Mouse (Mus musculus): ENCODE results near the gene Cldn18. TPM values are rescaled to one million over a fixed set of nuclear protein-coding genes. Genes with fewer than 3 reads are reported as not detected.

Cldn18 gene
- not detected in 2 replicates for polyA plus RNA-seq (2014; fragmentation: Nextera tagmentation; extraction: Ambion mirVana)

DNA sequence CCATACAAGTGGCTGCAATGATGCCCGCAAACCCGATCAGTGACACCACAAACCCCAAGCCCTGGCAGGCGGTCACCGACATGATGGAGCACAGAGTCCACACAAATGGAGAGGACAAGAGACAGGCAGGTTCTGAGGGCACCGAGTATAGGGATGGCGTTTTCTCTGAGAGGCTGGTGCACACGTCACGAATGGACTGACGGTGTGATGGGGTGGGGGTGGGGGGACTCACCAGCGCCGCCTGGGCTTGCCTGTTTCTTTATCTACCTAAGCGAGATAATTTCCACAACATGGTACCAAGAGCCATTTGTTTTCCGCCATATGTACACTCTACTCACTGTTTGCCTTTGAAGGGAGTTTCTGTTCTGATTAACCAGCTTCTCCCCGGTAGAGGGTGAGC is at the start of gene Cldn18:
Gene Cldn18 (minus strand): TSS at position 134 of the 400 bp plus-strand sequence.
- no peak for DNase-seq

DNA sequence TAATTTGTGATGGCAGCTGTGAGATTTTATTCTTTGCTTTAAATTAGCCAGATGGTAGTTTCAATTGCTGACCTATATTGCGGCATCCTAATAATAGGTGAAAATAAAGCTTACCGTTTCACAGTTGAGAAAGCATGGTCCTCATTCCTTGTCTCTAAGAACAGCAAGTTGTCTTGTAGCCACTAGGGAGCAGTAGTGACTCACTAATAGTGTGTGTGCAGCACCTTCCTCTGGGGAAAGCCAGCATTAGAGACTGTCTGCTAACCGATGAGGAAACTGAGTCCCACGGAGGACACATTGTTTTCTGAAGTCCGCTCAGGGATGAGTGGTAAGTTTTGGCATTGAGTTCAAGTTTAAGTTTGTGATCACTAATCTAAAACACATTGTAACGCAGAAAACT is 46.5 kb upstream of the Cldn18 start:
- no peak overlapping the region for H3K4me2 ChIP-seq (ENCODE audit: low read length)
- H3K27ac ChIP-seq (replicated peaks; ENCODE audit: low read depth, low read length): no peak overlapping the region
- DNase-seq: peak; percentile 77
- no peaks in the 10 kb centered on the region for H3K36me3 ChIP-seq (ENCODE audit: control insufficient read depth, insufficient read depth, low read length)
- no peaks in the 10 kb centered on the region for H3K27me3 ChIP-seq (ENCODE audit: control insufficient read depth, insufficient read depth, low read length)
- no peak for ATAC-seq (ENCODE audit: low FRiP score, low TSS enrichment)
- H3K9me3 ChIP-seq (ENCODE audit: control insufficient read depth, low read length): no peaks in the 10 kb centered on the region
- no peaks in the 10 kb centered on the region for H3K4me1 ChIP-seq (ENCODE audit: control insufficient read depth, insufficient read depth, low read length)
- H3K9ac ChIP-seq (replicated peaks; ENCODE audit: low read length): no peak overlapping the region
- 52% methylated on average over 6 of the region's 6 CpGs for WGBS
- no peak overlapping the region for H3K4me3 ChIP-seq (replicated peaks; ENCODE audit: low read depth, low read length)

More for the DNA sequence above, at the start of gene Cldn18:
- ATAC-seq (ENCODE audit: low FRiP score, low TSS enrichment): no peak
- H3K27me3 ChIP-seq (ENCODE audit: control insufficient read depth, insufficient read depth, low read length): no peaks in the 10 kb centered on the region
- no peak within 1 kb of the TSS for H3K9ac ChIP-seq (replicated peaks; ENCODE audit: low read length)
- no peaks in the 10 kb centered on the region for H3K36me3 ChIP-seq (ENCODE audit: control insufficient read depth, insufficient read depth, low read length)
- WGBS: 93% methylated on average over 14 of the region's 14 CpGs
- H3K4me1 ChIP-seq (ENCODE audit: control insufficient read depth, insufficient read depth, low read length): no peaks in the 10 kb centered on the region
- no peak within 1 kb of the TSS for H3K27ac ChIP-seq (replicated peaks; ENCODE audit: low read depth, low read length)
- no peaks in the 10 kb centered on the region for H3K9me3 ChIP-seq (ENCODE audit: control insufficient read depth, low read length)
- no peak within 1 kb of the TSS for H3K4me2 ChIP-seq (ENCODE audit: low read length)
- no peak within 1 kb of the TSS for H3K4me3 ChIP-seq (replicated peaks; ENCODE audit: low read depth, low read length)

DNA sequence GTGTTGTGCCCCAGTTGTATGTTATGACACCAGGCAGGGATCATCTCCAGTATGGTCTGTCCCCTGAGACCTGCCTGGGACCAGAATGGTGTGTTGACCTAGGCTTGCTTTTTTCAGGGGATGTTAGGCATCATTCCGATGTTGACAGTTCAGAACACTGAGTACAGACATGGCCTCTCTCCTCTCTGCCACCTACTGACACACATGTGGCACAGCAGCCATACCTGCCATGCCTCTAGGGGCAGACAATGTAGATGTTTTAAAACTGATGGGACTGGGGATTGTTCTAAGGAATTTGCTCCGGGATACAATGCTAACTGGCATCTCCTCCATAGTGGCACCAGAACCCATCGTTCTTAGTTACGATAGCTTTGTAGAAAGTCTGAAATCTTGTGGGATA is 33.2 kb upstream of the Cldn18 start:
- Histone ChIP-seq H3K27me3 (ENCODE audit: control insufficient read depth, insufficient read depth, low read length) (no peaks in the 10 kb centered on the region), H3K4me3 (replicated peaks; ENCODE audit: low read depth, low read length) (no peak overlapping the region), H3K9me3 (ENCODE audit: control insufficient read depth, low read length) (no peaks in the 10 kb centered on the region), H3K27ac (replicated peaks; ENCODE audit: low read depth, low read length) (no peak overlapping the region), H3K36me3 (ENCODE audit: control insufficient read depth, insufficient read depth, low read length) (no peaks in the 10 kb centered on the region), H3K9ac (replicated peaks; ENCODE audit: low read length) (no peak overlapping the region), H3K4me1 (ENCODE audit: control insufficient read depth, insufficient read depth, low read length) (no peaks in the 10 kb centered on the region), H3K4me2 (ENCODE audit: low read length) (no peak overlapping the region)
- WGBS: 91% methylated on average over 4 of the region's 4 CpGs
- ATAC-seq (ENCODE audit: low FRiP score, low TSS enrichment) (no peak), DNase-seq (no peak)

DNA sequence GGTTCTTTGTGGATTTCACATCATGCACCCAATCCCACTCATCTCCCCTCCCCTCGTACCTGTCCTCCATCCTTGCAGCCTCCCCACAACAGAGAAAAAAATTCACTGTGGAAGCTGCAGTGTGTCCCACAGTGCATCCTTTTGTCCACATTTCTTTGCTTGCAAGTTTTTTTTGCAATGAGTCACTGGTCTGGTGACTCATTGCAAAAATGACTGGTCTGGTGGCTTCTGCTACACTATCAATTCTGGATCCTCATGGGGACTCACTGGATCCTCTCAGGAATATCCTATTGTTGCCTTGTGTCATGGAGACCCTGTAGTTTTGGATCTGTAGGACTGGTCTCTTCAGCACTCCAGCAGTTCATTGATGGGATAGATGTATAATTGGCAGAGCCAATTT is 31.2 kb upstream of the Cldn18 start:
- 91% methylated on average over 1 of the region's 1 CpGs for WGBS
- no peak overlapping the region for H3K27ac ChIP-seq (replicated peaks; ENCODE audit: low read depth, low read length)
- no peak overlapping the region for H3K4me2 ChIP-seq (ENCODE audit: low read length)
- no peaks in the 10 kb centered on the region for H3K4me1 ChIP-seq (ENCODE audit: control insufficient read depth, insufficient read depth, low read length)
- ATAC-seq (ENCODE audit: low FRiP score, low TSS enrichment) (no peak), DNase-seq (no peak)
- H3K27me3 ChIP-seq (ENCODE audit: control insufficient read depth, insufficient read depth, low read length): no peaks in the 10 kb centered on the region
- H3K36me3 ChIP-seq (ENCODE audit: control insufficient read depth, insufficient read depth, low read length): no peaks in the 10 kb centered on the region
- H3K9ac ChIP-seq (replicated peaks; ENCODE audit: low read length): no peak overlapping the region
- no peak overlapping the region for H3K4me3 ChIP-seq (replicated peaks; ENCODE audit: low read depth, low read length)
- no peaks in the 10 kb centered on the region for H3K9me3 ChIP-seq (ENCODE audit: control insufficient read depth, low read length)

DNA sequence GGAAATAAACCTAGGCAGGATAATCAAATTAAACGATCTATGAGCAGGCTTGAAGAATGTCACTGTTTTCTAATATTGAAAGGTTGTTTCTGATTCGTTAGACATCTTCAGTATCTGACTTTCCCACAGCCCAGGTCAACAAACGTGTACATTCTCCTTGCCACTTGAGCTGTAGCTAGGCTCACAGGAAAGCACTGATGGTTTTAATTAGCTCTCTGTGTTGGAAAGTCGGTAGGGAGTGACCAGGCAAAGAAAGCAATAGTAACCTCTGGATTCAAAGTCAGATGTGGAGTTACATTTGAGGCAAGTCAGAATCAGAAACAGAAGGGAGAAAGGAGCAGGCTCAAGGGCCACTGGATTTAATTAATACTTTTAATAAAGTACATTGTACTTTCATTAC is 30.7 kb upstream of the Cldn18 start:
- WGBS: 78% methylated on average over 4 of the region's 4 CpGs
- DNase-seq (no peak), ATAC-seq (ENCODE audit: low FRiP score, low TSS enrichment) (no peak)
- no peak overlapping the region for H3K9ac ChIP-seq (replicated peaks; ENCODE audit: low read length)
- H3K27ac ChIP-seq (replicated peaks; ENCODE audit: low read depth, low read length): no peak overlapping the region
- no peak overlapping the region for H3K4me3 ChIP-seq (replicated peaks; ENCODE audit: low read depth, low read length)
- no peaks in the 10 kb centered on the region for H3K4me1 ChIP-seq (ENCODE audit: control insufficient read depth, insufficient read depth, low read length)
- no peaks in the 10 kb centered on the region for H3K36me3 ChIP-seq (ENCODE audit: control insufficient read depth, insufficient read depth, low read length)
- H3K4me2 ChIP-seq (ENCODE audit: low read length): no peak overlapping the region
- H3K27me3 ChIP-seq (ENCODE audit: control insufficient read depth, insufficient read depth, low read length): no peaks in the 10 kb centered on the region
- H3K9me3 ChIP-seq (ENCODE audit: control insufficient read depth, low read length): no peaks in the 10 kb centered on the region

DNA sequence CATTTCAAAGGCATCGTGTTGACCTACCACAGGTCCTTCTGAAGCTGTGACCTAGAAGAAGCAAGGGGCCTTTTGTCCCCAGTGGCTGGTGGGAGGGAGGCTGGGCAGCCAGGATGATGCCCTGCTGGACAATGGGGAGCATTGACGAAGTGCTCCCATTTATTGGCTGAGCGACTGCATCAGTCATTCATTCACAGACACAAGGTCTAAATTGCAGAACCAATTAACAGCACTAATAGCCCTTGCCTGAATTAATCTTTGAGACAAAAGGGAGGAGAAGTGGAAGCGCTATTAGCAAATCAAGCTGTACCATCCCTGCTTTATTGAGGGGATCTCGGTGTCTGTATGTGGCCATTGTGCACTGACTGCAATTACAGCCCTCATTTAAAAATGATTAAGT is 27.5 kb upstream of the Cldn18 start:
- no peak overlapping the region for H3K9ac ChIP-seq (replicated peaks; ENCODE audit: low read length)
- H3K4me1 ChIP-seq (ENCODE audit: control insufficient read depth, insufficient read depth, low read length): no peaks in the 10 kb centered on the region
- ATAC-seq (ENCODE audit: low FRiP score, low TSS enrichment) (no peak), DNase-seq (no peak)
- no peak overlapping the region for H3K27ac ChIP-seq (replicated peaks; ENCODE audit: low read depth, low read length)
- no peaks in the 10 kb centered on the region for H3K36me3 ChIP-seq (ENCODE audit: control insufficient read depth, insufficient read depth, low read length)
- WGBS: 65% methylated on average over 5 of the region's 5 CpGs
- no peak overlapping the region for H3K4me2 ChIP-seq (ENCODE audit: low read length)
- H3K27me3 ChIP-seq (ENCODE audit: control insufficient read depth, insufficient read depth, low read length): no peaks in the 10 kb centered on the region
- H3K9me3 ChIP-seq (ENCODE audit: control insufficient read depth, low read length): no peaks in the 10 kb centered on the region
- H3K4me3 ChIP-seq (replicated peaks; ENCODE audit: low read depth, low read length): no peak overlapping the region

DNA sequence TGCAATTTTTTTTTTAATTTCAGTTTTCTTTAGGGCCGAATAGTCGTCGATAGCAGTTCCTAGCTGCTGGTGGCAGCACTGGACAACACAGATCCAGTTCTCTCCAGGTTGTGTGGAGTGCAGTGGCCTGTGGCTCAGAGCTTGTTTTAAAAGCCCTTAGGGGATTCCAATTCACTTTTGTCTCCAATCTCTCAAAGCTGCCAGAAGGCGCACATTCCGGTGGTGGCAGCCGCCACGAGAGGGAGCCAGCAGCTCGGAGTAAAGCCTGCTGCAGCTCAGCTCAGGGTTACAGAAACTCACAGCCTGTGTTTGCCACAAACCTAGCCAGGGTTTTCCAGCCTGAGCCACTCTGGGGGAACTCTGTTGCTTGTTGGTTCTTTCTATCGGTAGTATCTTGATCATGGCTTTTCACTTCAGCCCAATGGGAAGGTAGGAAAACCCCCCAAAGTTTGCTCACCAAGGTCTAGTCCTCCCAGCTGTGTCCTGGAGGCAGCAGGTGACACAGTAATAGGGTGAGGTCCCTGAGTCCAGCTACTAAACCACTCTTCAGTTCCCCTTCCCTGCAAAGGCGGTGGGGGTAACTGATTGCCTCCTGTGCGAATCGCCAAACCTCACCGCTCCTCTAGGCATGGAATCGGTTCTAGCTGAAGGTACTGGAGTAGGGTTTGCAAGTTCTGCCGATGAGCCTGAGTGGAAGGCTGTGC is 13.0 kb upstream of the Cldn18 start:
- Histone ChIP-seq H3K9ac (replicated peaks; ENCODE audit: low read length) (no peak overlapping the region), H3K4me2 (ENCODE audit: low read length) (no peak overlapping the region), H3K27me3 (ENCODE audit: control insufficient read depth, insufficient read depth, low read length) (no peaks in the 10 kb centered on the region), H3K4me3 (replicated peaks; ENCODE audit: low read depth, low read length) (no peak overlapping the region), H3K27ac (replicated peaks; ENCODE audit: low read depth, low read length) (no peak overlapping the region), H3K4me1 (ENCODE audit: control insufficient read depth, insufficient read depth, low read length) (no peaks in the 10 kb centered on the region), H3K9me3 (ENCODE audit: control insufficient read depth, low read length) (peaks cover 1% of the 10 kb centered on the region), H3K36me3 (ENCODE audit: control insufficient read depth, insufficient read depth, low read length) (no peaks in the 10 kb centered on the region)
- WGBS: 34% methylated on average over 15 of the region's 15 CpGs
- ATAC-seq (ENCODE audit: low FRiP score, low TSS enrichment): no peak; the same call in 1 of the 2 replicates
- peak; percentile 93 for DNase-seq

DNA sequence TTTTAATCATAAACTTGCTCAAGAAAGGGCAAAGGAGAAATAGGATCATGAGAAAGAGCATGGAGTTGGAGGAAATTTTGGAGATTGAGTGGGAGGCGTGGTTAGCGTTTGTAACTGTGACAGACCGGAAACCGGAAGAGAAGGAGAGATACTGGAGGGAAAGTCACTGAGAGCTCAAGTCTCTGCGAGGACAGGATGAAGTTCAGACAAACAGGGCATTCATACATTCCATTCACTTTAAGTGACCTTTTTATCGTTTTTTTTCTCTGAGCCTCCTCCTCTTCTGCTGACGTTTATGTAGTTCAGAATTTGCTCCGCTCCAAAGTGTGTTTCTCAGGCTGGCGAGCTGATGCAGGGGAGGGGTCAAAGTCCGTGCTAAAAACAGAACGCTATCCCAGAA is 10.8 kb upstream of the Cldn18 start:
- Histone ChIP-seq H3K27ac (replicated peaks; ENCODE audit: low read depth, low read length) (no peak overlapping the region), H3K27me3 (ENCODE audit: control insufficient read depth, insufficient read depth, low read length) (no peaks in the 10 kb centered on the region), H3K36me3 (ENCODE audit: control insufficient read depth, insufficient read depth, low read length) (no peaks in the 10 kb centered on the region), H3K4me3 (replicated peaks; ENCODE audit: low read depth, low read length) (no peak overlapping the region), H3K4me1 (ENCODE audit: control insufficient read depth, insufficient read depth, low read length) (no peaks in the 10 kb centered on the region), H3K9ac (replicated peaks; ENCODE audit: low read length) (no peak overlapping the region), H3K9me3 (ENCODE audit: control insufficient read depth, low read length) (no peaks in the 10 kb centered on the region), H3K4me2 (ENCODE audit: low read length) (no peak overlapping the region)
- ATAC-seq (ENCODE audit: low FRiP score, low TSS enrichment) (no peak), DNase-seq (no peak)
- WGBS: 78% methylated on average over 11 of the region's 11 CpGs

DNA sequence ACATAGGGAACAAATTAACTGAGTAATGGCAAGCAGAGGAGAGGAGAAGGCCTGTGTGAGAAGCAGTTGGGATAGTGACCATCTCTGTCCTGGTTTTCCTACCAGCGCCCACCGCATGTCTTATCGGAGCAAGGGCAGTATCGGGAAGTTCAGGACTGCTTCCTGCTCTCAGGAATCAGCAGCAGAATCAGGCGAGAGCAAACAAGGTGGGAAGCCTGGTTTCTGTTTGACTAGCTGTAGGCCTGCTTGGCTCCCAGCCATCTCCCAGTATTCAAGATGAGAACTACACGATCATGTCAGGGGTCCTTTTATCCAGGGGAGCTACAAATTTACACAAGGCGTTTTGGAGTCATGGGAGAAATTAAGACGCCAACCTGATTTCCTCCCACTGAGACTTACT is 8.2 kb upstream of the Cldn18 start:
- 83% methylated on average over 8 of the region's 8 CpGs for WGBS
- Histone ChIP-seq H3K9me3 (ENCODE audit: control insufficient read depth, low read length) (no peaks in the 10 kb centered on the region), H3K36me3 (ENCODE audit: control insufficient read depth, insufficient read depth, low read length) (no peaks in the 10 kb centered on the region), H3K9ac (replicated peaks; ENCODE audit: low read length) (no peak overlapping the region), H3K4me2 (ENCODE audit: low read length) (no peak overlapping the region), H3K4me3 (replicated peaks; ENCODE audit: low read depth, low read length) (no peak overlapping the region), H3K27ac (replicated peaks; ENCODE audit: low read depth, low read length) (no peak overlapping the region), H3K27me3 (ENCODE audit: control insufficient read depth, insufficient read depth, low read length) (no peaks in the 10 kb centered on the region), H3K4me1 (ENCODE audit: control insufficient read depth, insufficient read depth, low read length) (no peaks in the 10 kb centered on the region)
- ATAC-seq (ENCODE audit: low FRiP score, low TSS enrichment): no peak
- no peak for DNase-seq
